ENCODE assay signal across 28 mouse cellular contexts in the genomic region with DNA sequence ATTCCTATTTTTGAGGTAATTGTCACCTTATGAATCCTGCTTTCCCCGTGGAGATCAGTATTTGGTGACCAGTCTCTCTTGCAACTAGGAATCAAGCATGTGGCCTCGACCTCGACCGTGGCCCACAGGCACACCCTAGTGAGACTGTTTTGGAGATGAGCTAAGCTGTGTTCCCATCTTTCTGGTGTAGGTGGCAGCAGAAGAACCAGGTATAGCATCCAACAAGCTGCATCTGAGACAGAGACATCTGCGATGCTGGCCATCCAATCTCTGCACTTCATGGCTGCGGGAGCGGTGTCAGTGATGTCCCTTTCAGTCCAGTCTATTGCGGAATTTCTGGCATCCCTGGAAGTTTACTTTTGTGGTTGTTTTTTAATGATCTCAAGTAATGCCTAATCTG. TPM values are rescaled to one million over a fixed set of nuclear protein-coding genes. Genes with fewer than 3 reads are reported as not detected.
DNase-seq lines count a peak whose midpoint lies in the region; ATAC-seq and TF ChIP-seq lines count a peak whose summit lies in the region.
"Had no signal": no experiment of that assay in that cellular context is flagged by ENCODE, and none has a peak within 500 bp of the region (broad histone marks: within the 10 kb centered on the region; RNA-seq: fewer than 3 reads in every experiment).

No protein-coding gene starts in this region.

- ATAC-seq in frontal cortex, adult (ENCODE audit: low TSS enrichment) = 0 out of 2 replicates have a peak, but pooled peaks have one; percentile 38
- ATAC-seq in activated CD4-positive, CD25-positive, alpha-beta regulatory T cell, adult 4 months = peak; percentile 24
- ATAC-seq in forebrain, embryonic 15.5 days (replicated peaks) = no peak
- no peak for ATAC-seq in kidney, embryonic 14.5 days (ENCODE audit: low FRiP score, low TSS enrichment)
- ATAC-seq: forebrain, embryonic 14.5 days; hindbrain, postnatal 0 days; intestine, postnatal 0 days had no signal

- TF ChIP-seq POLR2A in thymus, adult 2 months (IDR thresholded peaks at IDR 0.05; ENCODE audit: control insufficient read depth, extremely low read depth, insufficient read depth, low read length, poor library complexity) = no peak

- H3K4me3 ChIP-seq in thymus, adult 2 months (ENCODE audit: control insufficient read depth, insufficient read depth, low read length) = no peak overlapping the region
- H3K4me3 ChIP-seq in forebrain, embryonic 15.5 days = no peak overlapping the region
- no peak overlapping the region for H3K4me3 ChIP-seq in kidney, embryonic 14.5 days (ENCODE audit: low read length)
- H3K4me3 ChIP-seq: embryonic facial prominence, embryonic 12.5 days; embryonic facial prominence, embryonic 15.5 days; gastrocnemius, adult 2 months; heart, embryonic 12.5 days; heart, embryonic 15.5 days had no signal

- 91% methylated on average over 8 of the region's 8 CpGs for WGBS in thymus, adult 2 months
- WGBS in forebrain, embryonic 15.5 days = 95% methylated on average over 8 of the region's 8 CpGs
- WGBS in kidney, embryonic 14.5 days = 90% methylated on average over 8 of the region's 8 CpGs

- peaks cover 29% of the 10 kb centered on the region for H3K4me1 ChIP-seq in thymus, adult 2 months (replicated peaks; ENCODE audit: control insufficient read depth, insufficient read depth, low read length)
- H3K4me1 ChIP-seq in forebrain, embryonic 15.5 days = no peaks in the 10 kb centered on the region
- no peaks in the 10 kb centered on the region for H3K4me1 ChIP-seq in kidney, embryonic 14.5 days (ENCODE audit: control insufficient read depth, insufficient read depth, low read length)
- H3K4me1 ChIP-seq: heart, embryonic 15.5 days had no signal

- no peak for TF ChIP-seq CTCF in thymus, adult 2 months (IDR thresholded peaks at IDR 0.05; ENCODE audit: borderline replicate concordance, control insufficient read depth, extremely low read depth, insufficient read depth, low read length, poor library complexity)

- H3K27ac ChIP-seq in thymus, adult 2 months (ENCODE audit: control insufficient read depth, insufficient read depth, low read length) = no peak overlapping the region
- no peak overlapping the region for H3K27ac ChIP-seq in forebrain, embryonic 15.5 days (replicated peaks)
- no peak overlapping the region for H3K27ac ChIP-seq in kidney, embryonic 14.5 days (ENCODE audit: low read depth, low read length)
- H3K27ac ChIP-seq: embryonic facial prominence, embryonic 12.5 days; embryonic facial prominence, embryonic 15.5 days; gastrocnemius, adult 2 months; heart, embryonic 15.5 days; hindbrain, embryonic 14.5 days; hindbrain, postnatal 0 days had no signal

- H3K9ac ChIP-seq in forebrain, embryonic 15.5 days (replicated peaks) = no peak overlapping the region
- H3K9ac ChIP-seq in kidney, embryonic 14.5 days (ENCODE audit: low read depth, low read length) = no peak overlapping the region
- H3K9ac ChIP-seq: embryonic facial prominence, embryonic 12.5 days; embryonic facial prominence, embryonic 15.5 days; heart, embryonic 12.5 days; heart, embryonic 15.5 days; hindbrain, embryonic 14.5 days had no signal

- H3K4me2 ChIP-seq in forebrain, embryonic 15.5 days (replicated peaks) = no peak overlapping the region
- H3K4me2 ChIP-seq in kidney, embryonic 14.5 days (replicated peaks; ENCODE audit: low read depth, low read length) = no peak overlapping the region
- H3K4me2 ChIP-seq: embryonic facial prominence, embryonic 12.5 days; embryonic facial prominence, embryonic 15.5 days; heart, embryonic 12.5 days; heart, embryonic 15.5 days; hindbrain, embryonic 14.5 days had no signal

- DNase-seq in frontal cortex, postnatal 36 days (ENCODE audit: low spot score in 2 of 2) = no peak
- peak; percentile 45 for DNase-seq in thymus, postnatal 14 days
- DNase-seq in thymus, adult 2 months = no peak
- no peak for DNase-seq in adrenal gland, adult 18-20 months (ENCODE audit: low spot score in 2 of 2)
- DNase-seq: adrenal gland, adult 8-10 months; adrenal gland, postnatal 25 days; cerebellum, adult 11-12 months; cerebellum, adult 9-10 months; cerebellum, postnatal 14 days; gastrocnemius, adult 2 months; gastrocnemius, postnatal 14 days; heart, adult 18-20 months; heart, postnatal 10 days; heart, postnatal 4 days had no signal

- no peaks in the 10 kb centered on the region for H3K27me3 ChIP-seq in thymus, adult 2 months (ENCODE audit: control insufficient read depth, insufficient read depth, low read length)
- H3K27me3 ChIP-seq in forebrain, embryonic 15.5 days = no peaks in the 10 kb centered on the region
- H3K27me3 ChIP-seq in kidney, embryonic 14.5 days (ENCODE audit: control insufficient read depth, insufficient read depth, low read length) = no peaks in the 10 kb centered on the region
- H3K27me3 ChIP-seq: embryonic facial prominence, embryonic 12.5 days; embryonic facial prominence, embryonic 15.5 days; heart, embryonic 12.5 days; heart, embryonic 15.5 days had no signal

- no peaks in the 10 kb centered on the region for H3K36me3 ChIP-seq in thymus, adult 2 months (ENCODE audit: control insufficient read depth, insufficient read depth, low read length)
- H3K36me3 ChIP-seq in forebrain, embryonic 15.5 days = no peaks in the 10 kb centered on the region
- no peaks in the 10 kb centered on the region for H3K36me3 ChIP-seq in kidney, embryonic 14.5 days (ENCODE audit: control insufficient read depth, insufficient read depth, low read length)
- H3K36me3 ChIP-seq: embryonic facial prominence, embryonic 12.5 days; embryonic facial prominence, embryonic 15.5 days; heart, embryonic 12.5 days; heart, embryonic 15.5 days had no signal

- H3K9me3 ChIP-seq in forebrain, embryonic 15.5 days = no peaks in the 10 kb centered on the region
- H3K9me3 ChIP-seq in kidney, embryonic 14.5 days (ENCODE audit: control insufficient read depth, low read length) = no peaks in the 10 kb centered on the region
- H3K9me3 ChIP-seq: embryonic facial prominence, embryonic 12.5 days; embryonic facial prominence, embryonic 15.5 days; heart, embryonic 12.5 days; heart, embryonic 15.5 days had no signal

RNA-seq across cellular contexts. Expression of a gene that starts 2.3 kb away (rescaled TPM):
- 63.4 and 63.5 TPM in 2 replicates for polyA plus RNA-seq in thymus, adult 2 months (2012; rRNA removed)
- 100 to 1,000 TPM; 174 to 197 TPM for polyA plus RNA-seq in activated CD4-positive, CD25-positive, alpha-beta regulatory T cell, adult 4 months (2017; shearing (Covaris generic))
- polyA plus RNA-seq in forebrain, embryonic 15.5 days (2015; fragmentation: Nextera tagmentation; extraction: Ambion mirVana) = 6.8 and 10.2 TPM in 2 replicates
- 34.9 and 47.3 TPM in 2 replicates for polyA plus RNA-seq in kidney, embryonic 14.5 days (2014; fragmentation: Nextera tagmentation; extraction: Ambion mirVana)
- total RNA-seq in adrenal gland, adult 18-20 months (2021) = 10 to 100 TPM; 22.0 to 32.3 TPM

RNA-seq across cellular contexts. Expression of a gene that starts 14.8 kb away (rescaled TPM):
- polyA plus RNA-seq in thymus, adult 2 months (2012; rRNA removed) = 3.1 and 3.4 TPM in 2 replicates
- under 1 TPM; 0.27 to 0.38 TPM for polyA plus RNA-seq in activated CD4-positive, CD25-positive, alpha-beta regulatory T cell, adult 4 months (2017; shearing (Covaris generic))
- 0.34 and 0.59 TPM in 2 replicates for polyA plus RNA-seq in forebrain, embryonic 15.5 days (2015; fragmentation: Nextera tagmentation; extraction: Ambion mirVana)
- 0.09 and 0.38 TPM in 2 replicates for polyA plus RNA-seq in kidney, embryonic 14.5 days (2014; fragmentation: Nextera tagmentation; extraction: Ambion mirVana)
- not detected for total RNA-seq in adrenal gland, adult 18-20 months (2021)
- total RNA-seq: adrenal gland, postnatal 25 days; gastrocnemius, adult 2 months; gastrocnemius, postnatal 14 days; gastrocnemius, postnatal 4 days; heart, adult 18-20 months; heart, postnatal 10 days; heart, postnatal 4 days had no signal
- polyA plus RNA-seq: heart, embryonic 15.5 days; intestine, embryonic 14.5 days; intestine, postnatal 0 days had no signal

Comparison
In these comparisons a context has a peak if more than half of its experiments do, and no peak if none do; other contexts are left out.
1. ATAC-seq: peak in frontal cortex, adult (single experiment) and activated CD4-positive, CD25-positive, alpha-beta regulatory T cell, adult 4 months (single experiment); none in forebrain, embryonic 15.5 days (single experiment) and kidney, embryonic 14.5 days (single experiment).